Mouse (Mus musculus) liver, adult 2 months (tissue): ENCODE results near the gene Hoxc6. TPM values are rescaled to one million over a fixed set of nuclear protein-coding genes. Genes with fewer than 3 reads are reported as not detected.

Experiments used
- DNase-seq: peaks from one replicate; pipeline ENCODE4 v3.0.0-alpha.2; 2011; ENCODE audit warnings: low read depth, low spot score; ENCODE audit errors: extremely low read depth
- H3K27ac ChIP-seq: fragments of 200-500 bp; replicated peaks from 2 replicates; pipeline ENCODE4 v1.5.1; 2012; ENCODE audit warnings: low read depth, mild to moderate bottlenecking, control low read depth, inconsistent platforms, low read length; ENCODE audit not compliant: insufficient read depth
- H3K27me3 ChIP-seq: fragments of 200-500 bp; 2 replicates; pipeline ENCODE4 v1.6.1; 2012; ENCODE audit warnings: mild to moderate bottlenecking, moderate library complexity, low read length, inconsistent platforms; ENCODE audit not compliant: control insufficient read depth, insufficient read depth
- H3K36me3 ChIP-seq: fragments of 200-500 bp; 2 replicates; pipeline ENCODE4 v1.6.1; 2012; ENCODE audit warnings: low read length, inconsistent platforms; ENCODE audit not compliant: control insufficient read depth, insufficient read depth
- H3K4me1 ChIP-seq: fragments of 200-500 bp; 2 replicates; pipeline ENCODE4 v1.6.1; 2011; ENCODE audit warnings: low read length; ENCODE audit not compliant: control insufficient read depth, insufficient read depth
- H3K4me3 ChIP-seq: fragments of 200-500 bp; 2 replicates; pipeline ENCODE4 v1.5.1; 2011; ENCODE audit warnings: low read depth, mild to moderate bottlenecking, control low read depth, low read length, moderate library complexity; ENCODE audit not compliant: insufficient read depth
- H3K79me2 ChIP-seq: fragments of 200-500 bp; 2 replicates; pipeline ENCODE4 v1.6.1; 2012; ENCODE audit warnings: inconsistent platforms, mild to moderate bottlenecking, low read length, moderate library complexity; ENCODE audit not compliant: control insufficient read depth, insufficient read depth
- H3K9ac ChIP-seq: fragments of 200-500 bp; 2 replicates; pipeline ENCODE4 v1.6.1; 2012; ENCODE audit warnings: low read depth, mild to moderate bottlenecking, control low read depth, inconsistent platforms, low read length
- CTCF ChIP-seq: fragments of 200-500 bp; IDR thresholded peaks from 2 replicates; pipeline ENCODE4 v1.5.1; 2011; ENCODE audit warnings: low read depth, low read length, control low read depth
- POLR2A ChIP-seq: fragments of 200-500 bp; IDR thresholded peaks from 2 replicates; pipeline ENCODE4 v1.6.1; 2011; ENCODE audit warnings: low read length, control low read depth; ENCODE audit not compliant: insufficient read depth; ENCODE audit errors: extremely low read depth
- WGBS: fragments of 180-500 bp; shearing (Covaris S2); methylation state at CpG from one replicate; pipeline ENCODE4 v1.1.7; 2018; 5-methylcytosine and 5-hydroxymethylcytosine counted together
- polyA plus RNA-seq: library from polyadenylated mRNA; depleted of rRNA; stranded (reverse); fragments of >200 nt; gene quantifications from 2 replicates; pipeline ENCODE4 v1.2.3, GENCODE M21; 2012
- total RNA-seq: library from RNA; depleted of rRNA; stranded (reverse); fragments of >200 nt; gene quantifications from 2 replicates; pipeline ENCODE4 v1.2.3, GENCODE M21; 2014

Hoxc6 gene
- total and polyA plus RNA-seq, 2 experiments = not detected

DNA sequence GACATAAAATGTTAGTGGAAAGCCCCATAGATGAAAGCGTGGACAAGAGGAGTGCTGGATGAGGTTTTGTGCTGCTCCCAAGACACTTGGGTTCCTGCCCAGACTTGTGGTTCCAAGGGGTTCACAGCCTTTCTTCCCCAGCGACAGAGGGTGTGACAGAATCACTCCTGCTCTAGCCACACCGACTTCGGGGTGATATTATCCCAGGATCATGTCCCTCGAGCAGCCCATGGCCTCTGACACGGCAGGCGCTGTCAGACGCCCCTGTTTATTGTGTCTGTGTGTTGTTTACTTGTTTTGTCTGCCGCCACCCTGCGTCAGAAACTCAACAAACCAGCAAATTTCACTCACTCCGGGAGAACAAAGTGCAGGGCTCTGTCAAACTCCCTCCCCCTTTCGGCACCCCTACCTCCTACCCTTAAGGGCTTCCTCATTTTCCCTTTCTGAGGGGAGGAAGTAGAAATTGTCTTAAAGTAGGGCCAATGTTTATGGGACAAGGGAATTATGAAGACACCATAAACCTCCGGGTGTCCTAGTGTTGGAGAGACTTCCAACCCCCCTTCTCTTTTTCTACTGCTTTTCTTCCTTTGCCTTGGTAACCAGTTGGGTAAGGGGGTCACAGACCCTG, 4.9 kb downstream of the Hoxc6 start:
- DNase-seq = no peak
- Histone ChIP-seq H3K4me1 (no peaks in the 10 kb centered on the region), H3K4me3 (no peak overlapping the region), H3K27me3 (peaks cover 15% of the 10 kb centered on the region), H3K36me3 (no peaks in the 10 kb centered on the region), H3K79me2 (no peaks in the 10 kb centered on the region), H3K9ac (no peak overlapping the region), H3K27ac (no peak overlapping the region)
- WGBS = 15% methylated on average over 13 of the region's 13 CpGs
- no peak for TF ChIP-seq POLR2A
- no peak for TF ChIP-seq CTCF

DNA sequence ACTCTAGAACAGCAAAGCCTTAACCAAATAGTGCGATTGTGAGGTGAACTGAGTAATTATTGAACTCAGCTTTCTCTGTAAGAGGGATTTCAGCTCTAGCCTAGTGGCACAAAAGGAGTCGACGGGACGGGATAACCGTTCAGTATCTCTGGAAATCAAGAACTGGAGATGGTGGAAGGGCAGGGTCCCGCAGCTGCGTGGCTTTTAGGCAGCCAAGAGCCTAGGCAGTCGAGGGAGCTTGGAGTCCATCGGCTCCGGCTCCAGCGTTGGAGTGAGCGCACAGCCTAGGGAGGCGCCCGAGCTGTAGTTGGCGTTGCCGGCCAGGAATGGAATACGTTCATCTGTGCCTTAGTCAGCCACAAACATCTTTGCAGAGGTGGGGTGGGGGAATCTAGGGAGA, 7.3 kb downstream of the Hoxc6 start:
- TF ChIP-seq CTCF (no peak), POLR2A (no peak)
- no peaks in the 10 kb centered on the region for H3K4me1 ChIP-seq
- H3K27me3 ChIP-seq = peaks cover 11% of the 10 kb centered on the region
- no peak overlapping the region for H3K27ac ChIP-seq
- DNase-seq = no peak
- no peaks in the 10 kb centered on the region for H3K79me2 ChIP-seq
- WGBS = 3% methylated on average over 17 of the region's 17 CpGs
- no peak overlapping the region for H3K4me3 ChIP-seq
- H3K9ac ChIP-seq = no peak overlapping the region
- H3K36me3 ChIP-seq = no peaks in the 10 kb centered on the region

DNA sequence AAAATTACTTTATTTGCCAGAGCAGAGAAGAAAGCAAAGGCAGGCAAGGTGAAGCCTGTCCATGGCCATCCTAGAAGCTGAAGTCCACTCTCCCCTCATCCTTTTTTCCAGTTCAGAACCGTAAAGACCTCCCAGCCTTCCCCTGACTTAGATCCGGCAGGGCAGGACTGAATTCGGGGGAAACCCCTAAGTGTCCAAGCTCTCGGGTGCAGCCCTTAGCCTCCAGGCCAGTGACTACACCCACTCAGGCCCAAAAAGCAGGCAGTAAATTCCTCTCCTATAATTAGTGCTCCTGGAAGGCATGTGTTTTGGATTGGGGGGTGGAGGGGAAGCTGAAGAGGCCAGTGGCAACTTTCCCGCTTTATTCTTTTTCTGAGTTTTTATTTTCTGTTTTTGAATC, 7.7 kb downstream of the Hoxc6 start:
- Histone ChIP-seq H3K79me2 (no peaks in the 10 kb centered on the region), H3K9ac (no peak overlapping the region), H3K27me3 (peaks cover 16% of the 10 kb centered on the region), H3K4me3 (no peak overlapping the region), H3K36me3 (no peaks in the 10 kb centered on the region), H3K4me1 (no peaks in the 10 kb centered on the region), H3K27ac (no peak overlapping the region)
- no peak for DNase-seq
- TF ChIP-seq CTCF = no peak
- TF ChIP-seq POLR2A = no peak
- WGBS = 13% methylated on average over 5 of the region's 5 CpGs

DNA sequence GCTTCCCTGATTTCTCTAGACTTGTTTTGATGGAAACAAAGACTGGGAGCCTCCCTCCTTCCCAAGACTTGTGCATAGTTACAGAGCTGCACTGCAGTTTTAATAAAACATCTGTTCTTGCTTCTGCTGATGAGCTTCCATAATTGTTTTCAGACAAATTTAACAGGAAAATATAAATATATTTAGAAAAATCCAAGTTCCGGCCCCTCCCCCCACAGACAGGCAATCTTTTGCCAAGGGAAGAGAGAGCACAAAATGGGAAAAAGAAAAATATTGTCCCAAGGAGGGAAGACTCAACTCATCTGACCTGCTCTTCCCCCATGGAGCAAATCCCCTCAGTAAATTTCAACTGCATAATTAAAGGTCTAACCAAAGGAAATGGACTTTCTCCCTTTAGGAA, 8.3 kb downstream of the Hoxc6 start:
- DNase-seq = no peak
- Histone ChIP-seq H3K36me3 (no peaks in the 10 kb centered on the region), H3K4me1 (no peaks in the 10 kb centered on the region), H3K9ac (no peak overlapping the region), H3K4me3 (no peak overlapping the region), H3K27ac (no peak overlapping the region), H3K27me3 (peaks cover 19% of the 10 kb centered on the region), H3K79me2 (no peaks in the 10 kb centered on the region)
- WGBS = 28% methylated on average over 1 of the region's 1 CpGs
- TF ChIP-seq POLR2A (no peak), CTCF (no peak)

DNA sequence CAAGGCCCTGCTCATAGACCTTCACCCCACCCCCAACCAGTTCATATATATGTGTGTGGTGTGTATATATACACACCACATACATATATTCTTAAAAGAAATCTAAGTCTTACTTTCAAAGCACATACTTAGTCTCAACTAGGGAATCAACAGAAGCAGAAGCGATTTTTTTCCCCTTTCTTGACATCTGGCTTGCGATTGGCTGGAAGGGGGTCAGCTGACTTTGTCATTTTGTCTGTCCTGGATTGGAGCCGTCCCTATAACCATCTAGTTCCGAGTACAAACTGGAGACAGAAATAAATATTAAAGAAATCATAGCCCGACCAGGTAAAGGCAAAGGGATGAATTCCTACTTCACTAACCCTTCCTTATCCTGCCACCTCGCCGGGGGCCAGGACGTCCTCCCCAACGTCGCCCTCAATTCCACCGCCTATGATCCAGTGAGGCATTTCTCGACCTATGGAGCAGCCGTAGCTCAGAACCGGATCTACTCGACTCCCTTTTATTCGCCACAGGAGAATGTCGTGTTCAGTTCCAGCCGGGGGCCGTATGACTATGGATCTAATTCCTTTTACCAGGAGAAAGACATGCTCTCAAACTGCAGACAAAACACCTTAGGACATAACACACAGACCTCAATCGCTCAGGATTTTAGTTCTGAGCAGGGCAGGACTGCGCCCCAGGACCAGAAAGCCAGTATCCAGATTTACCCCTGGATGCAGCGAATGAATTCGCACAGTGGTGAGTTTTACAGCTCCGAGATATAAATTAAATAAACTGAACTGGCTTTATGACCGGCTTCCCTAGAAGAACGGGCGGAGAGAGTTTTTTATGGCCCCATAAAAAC, 11.4 kb downstream of the Hoxc6 start:
- no peaks in the 10 kb centered on the region for H3K79me2 ChIP-seq
- WGBS = 5% methylated on average over 27 of the region's 27 CpGs
- H3K27me3 ChIP-seq = peaks cover 35% of the 10 kb centered on the region
- H3K9ac ChIP-seq = no peak overlapping the region
- DNase-seq = no peak
- H3K4me3 ChIP-seq = no peak overlapping the region
- no peak overlapping the region for H3K27ac ChIP-seq
- H3K36me3 ChIP-seq = no peaks in the 10 kb centered on the region
- no peak for TF ChIP-seq POLR2A
- no peak for TF ChIP-seq CTCF
- H3K4me1 ChIP-seq = no peaks in the 10 kb centered on the region

DNA sequence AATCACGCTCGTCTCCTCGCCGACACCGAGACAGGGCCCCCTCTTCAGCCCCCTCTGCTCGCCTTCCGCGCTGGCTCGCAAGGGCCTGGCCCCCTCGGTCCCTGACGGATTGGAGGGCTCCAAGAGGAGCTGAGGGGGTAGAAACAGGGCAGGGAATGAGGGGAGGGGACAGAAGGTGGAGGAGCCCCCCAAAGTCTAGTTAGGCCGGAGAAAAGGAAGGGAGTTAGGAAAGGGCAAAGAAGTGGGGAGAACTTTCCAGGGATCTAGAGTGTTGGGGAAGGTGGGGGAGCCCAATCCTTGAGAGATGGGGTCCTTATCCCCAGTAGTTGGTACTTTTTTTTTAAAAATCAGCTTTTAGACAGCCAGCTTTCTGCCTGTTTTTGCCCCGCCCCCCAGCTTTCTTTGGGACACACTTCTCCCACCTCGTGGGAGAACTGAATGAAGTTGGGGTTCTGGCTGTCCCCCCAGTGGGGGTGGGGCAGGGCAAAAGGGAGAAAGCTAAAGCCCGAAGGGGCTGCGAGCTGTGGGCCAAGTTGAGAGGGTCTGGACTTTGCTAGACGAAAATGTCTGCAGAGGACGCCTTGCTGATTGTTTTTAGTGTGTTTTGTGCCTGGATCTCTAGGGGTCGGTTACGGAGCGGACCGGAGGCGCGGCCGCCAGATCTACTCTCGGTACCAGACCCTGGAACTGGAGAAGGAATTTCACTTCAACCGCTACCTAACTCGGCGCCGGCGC, 12.2 kb downstream of the Hoxc6 start:
- H3K36me3 ChIP-seq = no peaks in the 10 kb centered on the region
- no peak for DNase-seq
- no peak overlapping the region for H3K27ac ChIP-seq
- no peak overlapping the region for H3K9ac ChIP-seq
- TF ChIP-seq POLR2A (no peak), CTCF (no peak)
- no peak overlapping the region for H3K4me3 ChIP-seq
- 5% methylated on average over 31 of the region's 31 CpGs for WGBS
- no peaks in the 10 kb centered on the region for H3K4me1 ChIP-seq
- no peaks in the 10 kb centered on the region for H3K79me2 ChIP-seq
- H3K27me3 ChIP-seq = peaks cover 35% of the 10 kb centered on the region
